Comparison of ENCODE assay signal across 1 mouse cellular context in the genomic region with DNA sequence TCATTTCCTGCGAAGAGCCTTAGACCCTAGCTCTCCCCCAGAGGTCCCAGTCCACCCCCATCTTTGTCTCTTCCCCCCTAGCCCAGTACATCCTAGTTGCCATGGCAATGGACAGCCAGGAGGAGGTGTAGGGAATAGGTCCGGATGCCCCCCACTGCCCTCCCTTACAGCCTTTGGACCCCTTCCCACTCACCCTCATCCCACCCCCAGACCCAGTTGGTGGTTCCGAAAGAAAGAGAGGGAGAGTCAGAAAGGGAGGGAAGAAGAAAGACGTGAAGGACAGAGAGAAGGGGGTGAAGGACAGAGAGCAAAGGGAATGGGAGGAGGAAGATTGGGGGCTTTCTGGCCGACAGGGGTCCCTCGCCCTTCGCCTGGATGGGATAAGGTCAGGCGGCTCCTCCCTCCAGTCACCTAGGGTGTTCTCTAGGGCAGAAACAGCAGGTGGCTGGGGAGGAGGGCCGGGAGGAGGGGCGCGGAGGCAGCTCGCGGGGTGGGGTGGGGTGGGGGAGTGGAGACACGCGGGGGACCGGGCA.
TF ChIP-seq lines count a peak whose summit lies in the region.

No protein-coding gene starts in this region.

TF ChIP-seq in MEL, 35 proteins besides CTCF, POLR2A, EP300 and RAD21 (continued from another document):
- no peak for TF ChIP-seq UBTF (IDR thresholded peaks at IDR 0.05; ENCODE audit: borderline replicate concordance, insufficient read depth, low read depth, low read length)
- no peak for TF ChIP-seq E2F4 (IDR thresholded peaks at IDR 0.05; ENCODE audit: borderline replicate concordance, low read depth, low read length)
- no peak for TF ChIP-seq MAX (IDR thresholded peaks at IDR 0.05; ENCODE audit: low read length)
- no peak for TF ChIP-seq MYB (IDR thresholded peaks at IDR 0.05; ENCODE audit: low read depth, low read length)
